Mouse (Mus musculus): ENCODE data around the gene Megf11. TPM values are rescaled to one million over a fixed set of nuclear protein-coding genes. Genes with fewer than 3 reads are reported as not detected.

Megf11 gene
- polyA plus RNA-seq, 1 experiment from 2014 or later: 0.53 TPM

- H3K4me3 ChIP-seq (ENCODE audit: low read depth, low read length): no peak overlapping the region
- H3K27ac ChIP-seq (ENCODE audit: low read depth, low read length): no peak overlapping the region
- DNase-seq (ENCODE audit: low spot score): no peak
- WGBS: 72% methylated on average over 3 of the region's 3 CpGs
- H3K36me3 ChIP-seq (ENCODE audit: control insufficient read depth, insufficient read depth, low read length): no peaks in the 10 kb centered on the region
- no peaks in the 10 kb centered on the region for H3K27me3 ChIP-seq (replicated peaks; ENCODE audit: control insufficient read depth, insufficient read depth, low read length)
- H3K4me2 ChIP-seq: no peak overlapping the region
- no peak for ATAC-seq (replicated peaks; ENCODE audit: low FRiP score)
- H3K9ac ChIP-seq (ENCODE audit: low read depth, low read length): no peak overlapping the region
- H3K4me1 ChIP-seq (replicated peaks; ENCODE audit: control insufficient read depth, insufficient read depth, low read length): no peaks in the 10 kb centered on the region
- no peaks in the 10 kb centered on the region for H3K9me3 ChIP-seq (ENCODE audit: control insufficient read depth, low read length)
Observed at GRCm38 (mm10) chr9:64645462-64645861, 260.0 kb downstream of the Megf11 start.

- Histone ChIP-seq H3K9ac (ENCODE audit: low read depth, low read length) (no peak overlapping the region), H3K4me3 (ENCODE audit: low read depth, low read length) (no peak overlapping the region), H3K36me3 (ENCODE audit: control insufficient read depth, insufficient read depth, low read length) (no peaks in the 10 kb centered on the region), H3K27me3 (replicated peaks; ENCODE audit: control insufficient read depth, insufficient read depth, low read length) (no peaks in the 10 kb centered on the region), H3K9me3 (ENCODE audit: control insufficient read depth, low read length) (no peaks in the 10 kb centered on the region), H3K4me1 (replicated peaks; ENCODE audit: control insufficient read depth, insufficient read depth, low read length) (no peaks in the 10 kb centered on the region), H3K4me2 (no peak overlapping the region), H3K27ac (ENCODE audit: low read depth, low read length) (no peak overlapping the region)
- DNase-seq (ENCODE audit: low spot score) (no peak), ATAC-seq (replicated peaks; ENCODE audit: low FRiP score) (no peak)
- WGBS: 69% methylated on average over 9 of the region's 9 CpGs
Observed at GRCm38 (mm10) chr9:64649393-64649792, 264.0 kb downstream of the Megf11 start.

GRCm38 (mm10) chr9:64649892-64650291, 264.5 kb downstream of the Megf11 start:
- Histone ChIP-seq H3K9me3 (ENCODE audit: control insufficient read depth, low read length) (no peaks in the 10 kb centered on the region), H3K27ac (ENCODE audit: low read depth, low read length) (no peak overlapping the region), H3K36me3 (ENCODE audit: control insufficient read depth, insufficient read depth, low read length) (no peaks in the 10 kb centered on the region), H3K9ac (ENCODE audit: low read depth, low read length) (no peak overlapping the region), H3K27me3 (replicated peaks; ENCODE audit: control insufficient read depth, insufficient read depth, low read length) (no peaks in the 10 kb centered on the region), H3K4me1 (replicated peaks; ENCODE audit: control insufficient read depth, insufficient read depth, low read length) (no peaks in the 10 kb centered on the region), H3K4me3 (ENCODE audit: low read depth, low read length) (no peak overlapping the region), H3K4me2 (no peak overlapping the region)
- no peak for DNase-seq (ENCODE audit: low spot score)
- 39% methylated on average over 2 of the region's 2 CpGs for WGBS
- no peak for ATAC-seq (replicated peaks; ENCODE audit: low FRiP score)

DNA sequence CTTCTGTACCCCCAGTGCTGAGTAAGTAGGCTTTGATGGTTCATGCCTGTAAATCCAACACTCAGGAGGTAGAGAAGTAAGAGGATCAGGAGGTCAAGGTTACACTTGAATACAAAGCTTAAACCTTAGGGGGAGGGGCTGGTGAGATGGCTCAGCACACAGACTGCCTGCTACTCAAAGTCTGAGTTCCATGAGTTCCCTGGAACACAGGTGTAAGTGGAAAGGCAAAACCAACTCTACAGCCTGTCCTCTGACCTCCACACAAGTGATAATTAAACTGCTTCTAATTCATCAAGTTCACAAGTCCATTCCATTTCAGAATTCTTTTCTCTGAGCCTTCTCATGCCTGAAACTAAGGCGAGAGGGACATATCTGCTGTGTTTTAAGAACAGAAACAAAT, 265.8 kb downstream of the Megf11 start:
- no peak overlapping the region for H3K9ac ChIP-seq (ENCODE audit: low read depth, low read length)

GRCm38 (mm10) chr9:64651689-64652088, 266.3 kb downstream of the Megf11 start:
- Histone ChIP-seq H3K4me3 (ENCODE audit: low read depth, low read length) (no peak overlapping the region), H3K9ac (ENCODE audit: low read depth, low read length) (no peak overlapping the region), H3K27me3 (replicated peaks; ENCODE audit: control insufficient read depth, insufficient read depth, low read length) (no peaks in the 10 kb centered on the region), H3K27ac (ENCODE audit: low read depth, low read length) (no peak overlapping the region), H3K9me3 (ENCODE audit: control insufficient read depth, low read length) (no peaks in the 10 kb centered on the region), H3K4me2 (no peak overlapping the region), H3K36me3 (ENCODE audit: control insufficient read depth, insufficient read depth, low read length) (no peaks in the 10 kb centered on the region), H3K4me1 (replicated peaks; ENCODE audit: control insufficient read depth, insufficient read depth, low read length) (no peaks in the 10 kb centered on the region)
- 29% methylated on average over 4 of the region's 4 CpGs for WGBS
- ATAC-seq (replicated peaks; ENCODE audit: low FRiP score) (no peak), DNase-seq (ENCODE audit: low spot score) (no peak)

More for the DNA sequence above, 265.8 kb downstream of the Megf11 start:
- Histone ChIP-seq H3K27ac (ENCODE audit: low read depth, low read length) (no peak overlapping the region), H3K4me2 (no peak overlapping the region), H3K4me1 (replicated peaks; ENCODE audit: control insufficient read depth, insufficient read depth, low read length) (no peaks in the 10 kb centered on the region), H3K9me3 (ENCODE audit: control insufficient read depth, low read length) (no peaks in the 10 kb centered on the region), H3K36me3 (ENCODE audit: control insufficient read depth, insufficient read depth, low read length) (no peaks in the 10 kb centered on the region), H3K4me3 (ENCODE audit: low read depth, low read length) (no peak overlapping the region), H3K27me3 (replicated peaks; ENCODE audit: control insufficient read depth, insufficient read depth, low read length) (no peaks in the 10 kb centered on the region)
- 80% methylated on average over 1 of the region's 1 CpGs for WGBS
- no peak for ATAC-seq (replicated peaks; ENCODE audit: low FRiP score)
- DNase-seq (ENCODE audit: low spot score): no peak

DNA sequence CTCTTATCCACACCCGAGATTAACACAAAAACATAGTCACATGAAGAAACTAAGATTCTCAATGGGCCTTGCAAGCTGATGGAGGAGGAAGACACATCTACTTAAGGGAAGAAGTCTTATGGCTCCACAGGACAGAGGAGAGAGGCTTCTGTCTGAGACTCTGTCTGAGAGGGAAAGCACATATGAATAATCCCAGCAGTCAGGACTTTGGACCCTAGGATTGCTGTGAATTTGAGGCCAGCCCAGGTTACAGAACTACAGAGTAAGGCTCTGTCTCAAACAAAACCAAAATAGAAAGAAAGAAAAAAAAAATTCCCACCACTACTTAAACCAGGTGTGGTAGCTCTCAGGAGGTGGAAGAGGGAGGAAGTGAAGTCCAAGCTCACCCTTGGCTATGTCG, 266.7 kb downstream of the Megf11 start:
- WGBS: 52% methylated on average over 2 of the region's 2 CpGs
- Histone ChIP-seq H3K9me3 (ENCODE audit: control insufficient read depth, low read length) (no peaks in the 10 kb centered on the region), H3K4me1 (replicated peaks; ENCODE audit: control insufficient read depth, insufficient read depth, low read length) (no peaks in the 10 kb centered on the region), H3K36me3 (ENCODE audit: control insufficient read depth, insufficient read depth, low read length) (no peaks in the 10 kb centered on the region), H3K27me3 (replicated peaks; ENCODE audit: control insufficient read depth, insufficient read depth, low read length) (no peaks in the 10 kb centered on the region), H3K9ac (ENCODE audit: low read depth, low read length) (no peak overlapping the region), H3K27ac (ENCODE audit: low read depth, low read length) (no peak overlapping the region), H3K4me2 (no peak overlapping the region), H3K4me3 (ENCODE audit: low read depth, low read length) (no peak overlapping the region)
- DNase-seq (ENCODE audit: low spot score) (no peak), ATAC-seq (replicated peaks; ENCODE audit: low FRiP score) (no peak)

- H3K4me3 ChIP-seq (ENCODE audit: low read depth, low read length): no peak overlapping the region
- DNase-seq (ENCODE audit: low spot score) (no peak), ATAC-seq (replicated peaks; ENCODE audit: low FRiP score) (no peak)
- H3K4me2 ChIP-seq: no peak overlapping the region
- 53% methylated on average over 10 of the region's 10 CpGs for WGBS
- H3K9me3 ChIP-seq (ENCODE audit: control insufficient read depth, low read length): no peaks in the 10 kb centered on the region
- no peaks in the 10 kb centered on the region for H3K4me1 ChIP-seq (replicated peaks; ENCODE audit: control insufficient read depth, insufficient read depth, low read length)
- H3K27me3 ChIP-seq (replicated peaks; ENCODE audit: control insufficient read depth, insufficient read depth, low read length): no peaks in the 10 kb centered on the region
- H3K9ac ChIP-seq (ENCODE audit: low read depth, low read length): no peak overlapping the region
- H3K27ac ChIP-seq (ENCODE audit: low read depth, low read length): no peak overlapping the region
- no peaks in the 10 kb centered on the region for H3K36me3 ChIP-seq (ENCODE audit: control insufficient read depth, insufficient read depth, low read length)
Observed at GRCm38 (mm10) chr9:64652841-64653361, 267.5 kb downstream of the Megf11 start.

GRCm38 (mm10) chr9:64654723-64655122, 269.3 kb downstream of the Megf11 start:
- no peak overlapping the region for H3K9ac ChIP-seq (ENCODE audit: low read depth, low read length)
- no peak overlapping the region for H3K4me2 ChIP-seq
- ATAC-seq (replicated peaks; ENCODE audit: low FRiP score) (no peak), DNase-seq (ENCODE audit: low spot score) (no peak)
- H3K9me3 ChIP-seq (ENCODE audit: control insufficient read depth, low read length): no peaks in the 10 kb centered on the region
- no peaks in the 10 kb centered on the region for H3K27me3 ChIP-seq (replicated peaks; ENCODE audit: control insufficient read depth, insufficient read depth, low read length)
- WGBS: 83% methylated on average over 10 of the region's 10 CpGs
- no peak overlapping the region for H3K27ac ChIP-seq (ENCODE audit: low read depth, low read length)
- H3K36me3 ChIP-seq (ENCODE audit: control insufficient read depth, insufficient read depth, low read length): no peaks in the 10 kb centered on the region
- H3K4me1 ChIP-seq (replicated peaks; ENCODE audit: control insufficient read depth, insufficient read depth, low read length): no peaks in the 10 kb centered on the region
- no peak overlapping the region for H3K4me3 ChIP-seq (ENCODE audit: low read depth, low read length)

DNA sequence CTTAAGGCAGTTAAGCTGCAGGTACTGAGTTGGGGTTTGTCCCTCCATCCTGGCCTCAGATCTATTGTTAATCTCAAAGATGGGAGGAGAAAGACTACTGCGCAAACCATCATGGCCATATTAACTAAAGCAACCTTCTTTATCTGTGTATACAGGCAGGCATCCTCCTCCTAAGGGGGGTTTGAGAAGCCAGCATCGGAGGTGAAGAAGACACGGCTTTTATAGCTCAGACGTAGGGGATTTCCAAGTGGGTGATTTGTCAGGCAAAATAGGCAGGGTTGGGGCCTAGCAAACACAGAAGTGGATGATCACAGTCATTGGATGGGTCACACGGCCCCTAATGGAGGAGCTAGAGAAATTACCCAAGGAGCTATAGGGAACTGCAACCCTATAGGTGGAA, 271.2 kb downstream of the Megf11 start:
- WGBS: 80% methylated on average over 5 of the region's 5 CpGs

More for the DNA sequence above, 271.2 kb downstream of the Megf11 start:
- no peak overlapping the region for H3K4me3 ChIP-seq (ENCODE audit: low read depth, low read length)
- no peaks in the 10 kb centered on the region for H3K27me3 ChIP-seq (replicated peaks; ENCODE audit: control insufficient read depth, insufficient read depth, low read length)
- H3K4me2 ChIP-seq: no peak overlapping the region
- H3K27ac ChIP-seq (ENCODE audit: low read depth, low read length): no peak overlapping the region
- no peaks in the 10 kb centered on the region for H3K9me3 ChIP-seq (ENCODE audit: control insufficient read depth, low read length)
- no peaks in the 10 kb centered on the region for H3K36me3 ChIP-seq (ENCODE audit: control insufficient read depth, insufficient read depth, low read length)
- DNase-seq (ENCODE audit: low spot score): no peak
- no peak overlapping the region for H3K9ac ChIP-seq (ENCODE audit: low read depth, low read length)
- no peak for ATAC-seq (replicated peaks; ENCODE audit: low FRiP score)
- no peaks in the 10 kb centered on the region for H3K4me1 ChIP-seq (replicated peaks; ENCODE audit: control insufficient read depth, insufficient read depth, low read length)

All from liver, embryonic 11.5 days (tissue).